Mouse (Mus musculus) myocyte (in vitro differentiated cells): ENCODE results near the gene Mag.
"Not testable (repeated sequence)": the region's sequence is repeated elsewhere in the genome, so short reads cannot be mapped to it uniquely, and the experiment has no call there.

ENCODE experiments used
- CEBPB ChIP-seq: IDR thresholded peaks from 2 replicates; pipeline ENCODE4 v1.6.1; 2011; ENCODE audit warnings: mild to moderate bottlenecking, moderate library complexity; ENCODE audit not compliant: poor library complexity, insufficient read depth, severe bottlenecking
- E2F4 ChIP-seq: IDR thresholded peaks from one replicate; pipeline ENCODE4 v1.6.1; 2011; ENCODE audit warnings: mild to moderate bottlenecking, control low read depth, moderate library complexity; ENCODE audit not compliant: insufficient read depth
- MAX ChIP-seq: IDR thresholded peaks from one replicate; pipeline ENCODE4 v1.6.1; 2011; ENCODE audit warnings: low read depth, mild to moderate bottlenecking, control low read depth
- MYOD1 ChIP-seq, 3 experiments: IDR thresholded peaks; one replicate each; pipeline ENCODE4 v1.6.1; 2011; ENCODE audit warnings: control low read depth in 2 of 3, low read depth in 2 of 3, mild to moderate bottlenecking in 2 of 3, moderate library complexity in 1 of 3; ENCODE audit not compliant: insufficient read length in 2 of 3, control insufficient read depth in 1 of 3
- MYOG ChIP-seq, 3 experiments: IDR thresholded peaks; one replicate each; pipeline ENCODE4 v1.6.1; 2011; ENCODE audit warnings: control low read depth in 2 of 3, low read depth in 2 of 3, mild to moderate bottlenecking in 2 of 3; ENCODE audit not compliant: insufficient read length in 2 of 3, control insufficient read depth in 1 of 3, insufficient read depth in 1 of 3
- POLR2A ChIP-seq: IDR thresholded peaks from one replicate; pipeline ENCODE4 v1.6.1; 2011; ENCODE audit warnings: low read depth, mild to moderate bottlenecking, control low read depth, moderate library complexity; ENCODE audit not compliant: insufficient read length
- POLR2AphosphoS2 ChIP-seq: IDR thresholded peaks from one replicate; pipeline ENCODE4 v1.6.1; 2011; ENCODE audit warnings: low read depth, control low read depth; ENCODE audit not compliant: insufficient read length
- REST ChIP-seq: IDR thresholded peaks from one replicate; pipeline ENCODE4 v1.6.1; 2011; ENCODE audit warnings: mild to moderate bottlenecking, control low read depth, moderate library complexity; ENCODE audit not compliant: insufficient read depth, insufficient read length
- SRF ChIP-seq: IDR thresholded peaks from one replicate; pipeline ENCODE4 v1.6.1; 2011; ENCODE audit warnings: low read depth; ENCODE audit not compliant: control insufficient read depth, insufficient read length
- TCF12 ChIP-seq: IDR thresholded peaks from one replicate; pipeline ENCODE4 v1.6.1; 2011; ENCODE audit warnings: mild to moderate bottlenecking, control low read depth; ENCODE audit not compliant: poor library complexity, insufficient read depth, severe bottlenecking
- TCF3 ChIP-seq: IDR thresholded peaks from one replicate; pipeline ENCODE4 v1.6.1; 2011; ENCODE audit warnings: low read depth, control low read depth; ENCODE audit not compliant: insufficient read length
- USF1 ChIP-seq: IDR thresholded peaks from one replicate; pipeline ENCODE4 v1.6.1; 2011; ENCODE audit warnings: low read depth, mild to moderate bottlenecking, control low read depth, moderate library complexity

DNA sequence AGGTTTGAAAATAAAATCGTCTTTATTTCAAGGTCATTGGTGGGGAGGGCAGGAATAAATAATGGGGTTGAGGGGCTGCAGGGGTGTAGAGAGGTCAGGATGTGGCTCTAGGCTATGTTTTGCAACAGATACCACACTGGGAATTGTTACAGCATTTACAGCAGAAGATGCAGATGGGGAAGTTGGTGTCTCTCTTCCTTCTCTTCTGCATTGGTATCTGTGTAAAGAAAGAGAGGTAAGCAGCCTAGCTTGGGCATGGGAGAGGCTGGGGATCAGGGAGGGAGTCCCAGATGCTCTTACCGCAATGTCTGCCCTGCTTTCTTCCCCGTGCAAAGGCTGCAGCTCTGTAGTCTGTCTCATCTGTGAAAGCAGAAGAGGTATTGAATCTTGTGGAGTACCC, 27.7 kb upstream of the Mag start:
- TF ChIP-seq POLR2A; E2F4; POLR2AphosphoS2; USF1; CEBPB; MYOD1 (IDR thresholded peaks at IDR 0.05; ENCODE audit: control insufficient read depth in 1 of 3, insufficient read length in 2 of 3, low read depth in 2 of 3); TCF12; SRF; MAX; MYOG (IDR thresholded peaks at IDR 0.05; ENCODE audit: control insufficient read depth in 1 of 3, insufficient read depth in 1 of 3, insufficient read length in 2 of 3, low read depth in 2 of 3); TCF3; REST: not testable (repeated sequence)
